Mouse (Mus musculus) ES-Bruce4 (cell line): Measurements from ENCODE around the gene Stard3. TPM values are rescaled to one million over a fixed set of nuclear protein-coding genes. Genes with fewer than 3 reads are reported as not detected.

ENCODE experiments used
- H3K27ac ChIP-seq: 2 replicates; pipeline ENCODE4 v1.5.1; 2012; ENCODE audit warnings: low read length, inconsistent platforms; ENCODE audit not compliant: insufficient read depth
- H3K27me3 ChIP-seq: 2 replicates; pipeline ENCODE4 v1.6.1; 2012; ENCODE audit warnings: mild to moderate bottlenecking, low read length, inconsistent platforms; ENCODE audit not compliant: control insufficient read depth, poor library complexity, insufficient read depth, severe bottlenecking
- H3K36me3 ChIP-seq: 2 replicates; pipeline ENCODE4 v1.6.1; 2012; ENCODE audit warnings: inconsistent platforms, mild to moderate bottlenecking, low read length, moderate library complexity; ENCODE audit not compliant: control insufficient read depth, poor library complexity, insufficient read depth, severe bottlenecking
- H3K4me1 ChIP-seq: one replicate; pipeline ENCODE4 v1.8.1; 2011; ENCODE audit warnings: low read length; ENCODE audit not compliant: control insufficient read depth, insufficient read depth
- H3K4me3 ChIP-seq: 2 replicates; pipeline ENCODE4 v1.5.1; 2011; ENCODE audit warnings: low read depth, mild to moderate bottlenecking, low read length
- H3K9ac ChIP-seq: 2 replicates; pipeline ENCODE4 v1.6.1; 2012; ENCODE audit warnings: low read depth, mild to moderate bottlenecking, inconsistent platforms; ENCODE audit not compliant: poor library complexity, severe bottlenecking
- H3K9me3 ChIP-seq: replicated peaks from 2 replicates; pipeline ENCODE4 v1.6.1; 2012; ENCODE audit warnings: mild to moderate bottlenecking, low read length, inconsistent platforms; ENCODE audit not compliant: control insufficient read depth, poor library complexity, insufficient read depth, severe bottlenecking
- CTCF ChIP-seq: IDR thresholded peaks from one replicate; pipeline ENCODE4 v1.8.1; 2011; ENCODE audit warnings: low read depth, low read length
- EP300 ChIP-seq: IDR thresholded peaks from 2 replicates; pipeline ENCODE4 v1.6.1; 2011; ENCODE audit warnings: low read depth, low read length; ENCODE audit not compliant: insufficient read depth
- POLR2A ChIP-seq: IDR thresholded peaks from one replicate; pipeline ENCODE4 v1.8.1; 2011; ENCODE audit warnings: low read length; ENCODE audit not compliant: insufficient read depth
- polyA plus RNA-seq: library from polyadenylated mRNA; stranded (reverse); fragments of >200 nt; gene quantifications from 2 replicates; pipeline ENCODE4 v1.2.4, GENCODE M21; 2011; ENCODE audit warnings: low read depth; ENCODE audit not compliant: missing spikeins, insufficient read depth, insufficient read length

Gene Stard3
- polyA plus RNA-seq, 1 experiment, result 12.2 TPM

- Histone ChIP-seq H3K9ac (peak overlapping the region; percentile 56; the same call in 1 of the 2 replicates), H3K4me1 (no peaks in the 10 kb centered on the region), H3K27ac (no peak overlapping the region), H3K36me3 (no peaks in the 10 kb centered on the region), H3K27me3 (peaks cover 44% of the 10 kb centered on the region), H3K4me3 (peak overlapping the region; percentile 17), H3K9me3 (no peaks in the 10 kb centered on the region)
- TF ChIP-seq POLR2A, result no peak
- no peak for TF ChIP-seq EP300
- no peak for TF ChIP-seq CTCF
These were observed 30.2 kb upstream of the Stard3 start for GRCm38 (mm10) chr11:98328031-98328370.

DNA sequence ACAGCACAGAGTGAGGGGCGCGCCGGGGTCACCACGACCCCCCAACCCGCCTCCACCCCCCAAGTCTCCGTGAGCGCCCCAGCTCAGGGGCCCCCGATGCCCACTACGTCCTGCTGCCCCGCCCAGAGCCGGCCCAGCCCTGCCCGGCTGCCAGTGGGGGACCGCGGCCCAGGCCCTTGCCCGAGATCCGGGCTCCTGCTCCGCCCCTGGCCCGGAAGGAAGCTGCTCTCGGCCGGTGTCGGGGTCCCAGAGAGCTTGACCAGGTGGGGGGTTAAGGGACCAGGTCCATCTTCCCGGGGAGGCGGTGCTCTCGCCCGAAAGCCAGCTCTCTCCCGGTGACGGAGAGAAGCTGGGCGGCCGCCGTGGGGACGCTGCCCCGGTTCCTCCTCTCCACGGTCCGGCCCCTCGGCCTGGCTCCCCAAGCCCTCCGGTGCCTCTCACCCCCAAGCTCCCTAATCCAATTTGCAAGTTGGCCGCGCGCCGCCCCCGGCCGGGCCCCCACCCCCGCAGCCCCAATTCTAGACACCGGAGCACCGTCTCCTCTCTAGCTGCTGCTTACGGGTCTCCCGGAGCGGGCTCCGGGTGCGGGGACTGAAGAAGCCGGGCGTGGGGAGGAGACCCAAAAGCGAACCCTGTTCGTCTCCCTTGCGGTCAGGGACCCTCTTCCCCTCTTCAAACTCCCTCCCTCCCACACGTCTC, 29.6 kb upstream of the Stard3 start:
- Histone ChIP-seq H3K27ac (no peak overlapping the region), H3K9me3 (no peaks in the 10 kb centered on the region), H3K9ac (peak overlapping the region; percentile 56; the same call in 1 of the 2 replicates), H3K4me3 (0 out of 2 replicates have a peak overlapping the region, but pooled peaks have one; percentile 8), H3K4me1 (no peaks in the 10 kb centered on the region), H3K36me3 (no peaks in the 10 kb centered on the region), H3K27me3 (peaks cover 44% of the 10 kb centered on the region)
- TF ChIP-seq EP300, result no peak
- TF ChIP-seq CTCF, result no peak
- TF ChIP-seq POLR2A, result no peak

- TF ChIP-seq EP300 (no peak), CTCF (no peak), POLR2A (no peak)
- Histone ChIP-seq H3K4me1 (no peaks in the 10 kb centered on the region), H3K4me3 (0 out of 2 replicates have a peak within 1 kb of the TSS, but pooled peaks have one; percentile 8), H3K27ac (no peak within 1 kb of the TSS), H3K36me3 (no peaks in the 10 kb centered on the region), H3K27me3 (peaks cover 42% of the 10 kb centered on the region), H3K9ac (peak within 1 kb of the TSS; percentile 56; the same call in 1 of the 2 replicates), H3K9me3 (no peaks in the 10 kb centered on the region)
These were observed 28.8 kb upstream of the Stard3 start, which contains the start of gene Neurod2 for GRCm38 (mm10) chr11:98329081-98329959. Gene Neurod2 (minus strand): TSS chr11:98329648.

GRCm38 (mm10) chr11:98329960-98330744, 28.0 kb upstream of the Stard3 start:
- no peaks in the 10 kb centered on the region for H3K36me3 ChIP-seq
- no peaks in the 10 kb centered on the region for H3K9me3 ChIP-seq
- H3K27ac ChIP-seq, result no peak overlapping the region
- no peak overlapping the region for H3K4me3 ChIP-seq
- TF ChIP-seq CTCF (no peak), EP300 (no peak), POLR2A (no peak)
- peaks cover 41% of the 10 kb centered on the region for H3K27me3 ChIP-seq
- no peaks in the 10 kb centered on the region for H3K4me1 ChIP-seq
- H3K9ac ChIP-seq, result no peak overlapping the region

- Histone ChIP-seq H3K4me3 (no peak overlapping the region), H3K27ac (no peak overlapping the region), H3K9ac (no peak overlapping the region), H3K36me3 (no peaks in the 10 kb centered on the region), H3K27me3 (peaks cover 35% of the 10 kb centered on the region), H3K9me3 (no peaks in the 10 kb centered on the region), H3K4me1 (no peaks in the 10 kb centered on the region)
- TF ChIP-seq CTCF (no peak), EP300 (no peak), POLR2A (no peak)
These were observed 27.4 kb upstream of the Stard3 start for GRCm38 (mm10) chr11:98330745-98331204.
